Mouse (Mus musculus) MEL (cell line): ENCODE measurements around the gene Lsp1. TPM values are rescaled to one million over a fixed set of nuclear protein-coding genes. Genes with fewer than 3 reads are reported as not detected.

Experiments
- DNase-seq: peaks from one replicate; pipeline ENCODE4 v3.0.0; 2011; ENCODE audit warnings: low read depth, low spot score
- H3K27ac ChIP-seq: 2 replicates; pipeline ENCODE4 v1.5.1; 2012; ENCODE audit warnings: low read depth, mild to moderate bottlenecking, control low read depth, low read length, moderate library complexity; ENCODE audit not compliant: control insufficient read depth
- H3K27me3 ChIP-seq, 2 experiments: fragments of 150-350 bp in 1 of 2; sonication (generic) in 1 of 2; 2 replicates each; pipeline ENCODE4 v1.6.1; 2012; ENCODE audit warnings: low read length in 2 of 2, mild to moderate bottlenecking in 2 of 2, improper control_type of control experiment in 1 of 2, moderate library complexity in 1 of 2; ENCODE audit not compliant: insufficient read depth in 2 of 2, control insufficient read depth in 1 of 2
- H3K36me3 ChIP-seq, 2 experiments: 2 replicates each; pipeline ENCODE4 v1.6.1; 2012 to 2014; ENCODE audit warnings: low read length in 2 of 2, improper control_type of control experiment in 1 of 2, inconsistent platforms in 1 of 2, mild to moderate bottlenecking in 1 of 2; ENCODE audit not compliant: insufficient read depth in 2 of 2, control insufficient read depth in 1 of 2
- H3K4me1 ChIP-seq, 2 experiments: fragments of 150-350 bp in 1 of 2; sonication (generic) in 1 of 2; 2 replicates each; pipeline ENCODE4 v1.6.1; 2012; ENCODE audit warnings: low read length in 2 of 2, improper control_type of control experiment in 1 of 2, mild to moderate bottlenecking in 1 of 2; ENCODE audit not compliant: insufficient read depth in 2 of 2, control insufficient read depth in 1 of 2
- H3K4me3 ChIP-seq, 2 experiments: fragments of 150-350 bp in 1 of 2; sonication (generic) in 1 of 2; 2 replicates each; pipeline ENCODE4 v1.5.1; 2012; ENCODE audit warnings: low read depth in 2 of 2, low read length in 2 of 2, mild to moderate bottlenecking in 2 of 2, moderate library complexity in 2 of 2, control low read depth in 1 of 2, improper control_type of control experiment in 1 of 2; ENCODE audit not compliant: control insufficient read depth in 1 of 2, insufficient read depth in 1 of 2
- H3K79me2 ChIP-seq: 2 replicates; pipeline ENCODE4 v1.6.1; 2012; ENCODE audit warnings: mild to moderate bottlenecking, low read length, moderate library complexity; ENCODE audit not compliant: control insufficient read depth, poor library complexity, insufficient read depth
- H3K9ac ChIP-seq: 2 replicates; pipeline ENCODE4 v1.6.1; 2012; ENCODE audit warnings: low read depth, mild to moderate bottlenecking, control low read depth, low read length, moderate library complexity; ENCODE audit not compliant: control insufficient read depth, poor library complexity, severe bottlenecking
- H3K9me3 ChIP-seq: fragments of 150-350 bp; sonication (generic); replicated peaks from 2 replicates; pipeline ENCODE4 v1.6.1; 2012; ENCODE audit warnings: mild to moderate bottlenecking, low read length, improper control_type of control experiment, moderate library complexity; ENCODE audit not compliant: insufficient read depth
- CHD2 ChIP-seq: IDR thresholded peaks from 2 replicates; pipeline ENCODE4 v1.6.1; 2011; ENCODE audit warnings: low read length, improper control_type of control experiment
- CTCF ChIP-seq, 3 experiments: IDR thresholded peaks in 2 of 3; conservative IDR thresholded peaks in 1 of 3; 2 replicates each; pipeline ENCODE4 v1.5.1; 2011 to 2012; ENCODE audit warnings: low read length in 3 of 3, low read depth in 2 of 3, mild to moderate bottlenecking in 2 of 3, improper control_type of control experiment in 1 of 3, inconsistent platforms in 1 of 3, mixed read lengths in 1 of 3, moderate library complexity in 1 of 3; ENCODE audit not compliant: control insufficient read depth in 1 of 3, insufficient read depth in 1 of 3, poor library complexity in 1 of 3, severe bottlenecking in 1 of 3
- E2F4 ChIP-seq: IDR thresholded peaks from 2 replicates; pipeline ENCODE4 v1.6.1; 2011; ENCODE audit warnings: low read depth, low read length, improper control_type of control experiment, borderline replicate concordance
- HCFC1 ChIP-seq: IDR thresholded peaks from 2 replicates; pipeline ENCODE4 v1.6.1; 2012; ENCODE audit warnings: low read depth, mild to moderate bottlenecking, inconsistent platforms, low read length, improper control_type of control experiment, moderate library complexity
- MAZ ChIP-seq: IDR thresholded peaks from 2 replicates; pipeline ENCODE4 v1.6.1; 2012; ENCODE audit warnings: low read depth, mild to moderate bottlenecking, inconsistent platforms, low read length, improper control_type of control experiment
- MEF2A ChIP-seq: IDR thresholded peaks from 2 replicates; pipeline ENCODE4 v1.6.1; 2014; ENCODE audit warnings: low read depth, mild to moderate bottlenecking, inconsistent platforms, low read length, improper control_type of control experiment; ENCODE audit not compliant: poor library complexity, insufficient replicate concordance, severe bottlenecking; ENCODE audit errors: extremely low read depth
- MYB ChIP-seq: IDR thresholded peaks from 2 replicates; pipeline ENCODE4 v1.6.1; 2011; ENCODE audit warnings: mild to moderate bottlenecking, low read depth, low read length, improper control_type of control experiment
- MYC ChIP-seq: IDR thresholded peaks from 2 replicates; pipeline ENCODE4 v1.6.1; 2011; ENCODE audit warnings: low read depth, mild to moderate bottlenecking, low read length, improper control_type of control experiment, moderate library complexity
- NELFE ChIP-seq: IDR thresholded peaks from 2 replicates; pipeline ENCODE4 v1.6.1; 2011; ENCODE audit warnings: low read depth, low read length, improper control_type of control experiment
- NRF1 ChIP-seq: IDR thresholded peaks from 2 replicates; pipeline ENCODE4 v1.6.1; 2014; ENCODE audit warnings: low read depth, mild to moderate bottlenecking, inconsistent platforms, low read length, improper control_type of control experiment, moderate library complexity; ENCODE audit not compliant: poor library complexity, insufficient read depth, severe bottlenecking
- POLR2AphosphoS2 ChIP-seq: IDR thresholded peaks from 2 replicates; pipeline ENCODE4 v1.6.1; 2011; ENCODE audit warnings: low read length, improper control_type of control experiment
- RAD21 ChIP-seq: IDR thresholded peaks from 2 replicates; pipeline ENCODE4 v1.6.1; 2011; ENCODE audit warnings: mild to moderate bottlenecking, low read depth, low read length, improper control_type of control experiment
- SMC3 ChIP-seq: IDR thresholded peaks from 2 replicates; pipeline ENCODE4 v1.6.1; 2011; ENCODE audit warnings: low read depth, low read length, improper control_type of control experiment
- TAL1 ChIP-seq: IDR thresholded peaks from 2 replicates; pipeline ENCODE4 v1.6.1; 2012; ENCODE audit warnings: mild to moderate bottlenecking, inconsistent platforms, low read length, moderate library complexity, mixed read lengths
- UBTF ChIP-seq: IDR thresholded peaks from 2 replicates; pipeline ENCODE4 v1.6.1; 2012; ENCODE audit warnings: low read depth, mild to moderate bottlenecking, inconsistent platforms, low read length, improper control_type of control experiment, moderate library complexity, borderline replicate concordance; ENCODE audit not compliant: insufficient read depth
- USF1 ChIP-seq: IDR thresholded peaks from 2 replicates; pipeline ENCODE4 v1.6.1; 2014; ENCODE audit warnings: low read depth, mild to moderate bottlenecking, inconsistent platforms, low read length, improper control_type of control experiment, moderate library complexity
- ZC3H11A ChIP-seq: IDR thresholded peaks from 2 replicates; pipeline ENCODE4 v1.6.1; 2012; ENCODE audit warnings: low read depth, mild to moderate bottlenecking, inconsistent platforms, low read length, improper control_type of control experiment
- ZKSCAN1 ChIP-seq: IDR thresholded peaks from 2 replicates; pipeline ENCODE4 v1.6.1; 2012; ENCODE audit warnings: low read depth, mild to moderate bottlenecking, inconsistent platforms, low read length, improper control_type of control experiment, moderate library complexity
- polyA plus RNA-seq, 2 experiments: library from polyadenylated mRNA; stranded (reverse) in 1 of 2; unstranded in 1 of 2; fragments of >175 nt in 1 of 2; fragments of >200 nt in 1 of 2; gene quantifications; 2 replicates each; pipeline versions ENCODE4 v1.2.1 to v1.2.4; 2012; ENCODE audit warnings: low replicate concordance in 2 of 2, low read depth in 1 of 2; ENCODE audit not compliant: insufficient read length in 2 of 2, insufficient read depth in 1 of 2, missing spikeins in 1 of 2
- total RNA-seq: library from RNA; depleted of rRNA; stranded (reverse); fragments of 300-350 nt; gene quantifications from 2 replicates; pipeline ENCODE4 v1.2.3, GENCODE M21; 2012

Gene Lsp1
- total and polyA plus RNA-seq, 3 experiments, result not detected

- no peak for TF ChIP-seq E2F4
- no peak for TF ChIP-seq MAZ
- TF ChIP-seq MEF2A, result no peak
- TF ChIP-seq ZKSCAN1, result no peak
- peak in 2 of 3 experiments; percentile 34 to 35; a peak in 4 of 6 replicates for TF ChIP-seq CTCF (IDR thresholded peaks at IDR 0.05 in 2 of 3, conservative IDR thresholded peaks at IDR 0.05 in 1 of 3; ENCODE audit: control insufficient read depth in 1 of 3, insufficient read depth in 1 of 3, low read depth in 2 of 3, low read length in 3 of 3, poor library complexity in 1 of 3, severe bottlenecking in 1 of 3)
- TF ChIP-seq HCFC1, result no peak
- no peak for TF ChIP-seq NELFE
- TF ChIP-seq MYB, result no peak
- TF ChIP-seq USF1, result no peak
- peak; percentile 22 for TF ChIP-seq RAD21
- no peak for TF ChIP-seq TAL1
- TF ChIP-seq MYC, result no peak
- no peak for TF ChIP-seq CHD2
These were observed 34.9 kb upstream of the Lsp1 start (continued) for GRCm38 (mm10) chr7:142425641-142426213.

GRCm38 (mm10) chr7:142428213-142428612 lies 32.4 kb upstream of the Lsp1 start:
- peak; percentile 20 to 66 (median 46); a peak in 5 of 6 replicates for TF ChIP-seq CTCF (IDR thresholded peaks at IDR 0.05 in 2 of 3, conservative IDR thresholded peaks at IDR 0.05 in 1 of 3; ENCODE audit: control insufficient read depth in 1 of 3, insufficient read depth in 1 of 3, low read depth in 2 of 3, low read length in 3 of 3, poor library complexity in 1 of 3, severe bottlenecking in 1 of 3)
- TF ChIP-seq MYC, result no peak
- TF ChIP-seq MAZ, result no peak
- TF ChIP-seq E2F4, result no peak
- TF ChIP-seq NRF1, result no peak
- TF ChIP-seq UBTF, result no peak
- TF ChIP-seq SMC3, result peak; percentile 29; the same call in 1 of the 2 replicates
- TF ChIP-seq NELFE, result no peak
- TF ChIP-seq MEF2A, result no peak
- no peak for TF ChIP-seq POLR2AphosphoS2
- TF ChIP-seq ZC3H11A, result no peak
- TF ChIP-seq TAL1, result no peak
- Histone ChIP-seq H3K9me3 (no peaks in the 10 kb centered on the region), H3K36me3 (no peaks in the 10 kb centered on the region), H3K27me3 (peaks cover 5 to 9% of the 10 kb centered on the region in 2 experiments; a peak in 3 of 4 replicates), H3K27ac (no peak overlapping the region), H3K4me1 (no peaks in the 10 kb centered on the region), H3K4me3 (no peak overlapping the region), H3K79me2 (no peaks in the 10 kb centered on the region), H3K9ac (no peak overlapping the region)
- DNase-seq, result no peak
